Comparison of ENCODE assay signal across 19 mouse cellular contexts in genomic region chr6:72792641-72793040, GRCm38 (mm10). TPM values are rescaled to one million over a fixed set of nuclear protein-coding genes. Genes with fewer than 3 reads are reported as not detected.
"Had no signal": no experiment of that assay in that cellular context is flagged by ENCODE, and none has a peak within 500 bp of the region (broad histone marks: within the 10 kb centered on the region; RNA-seq: fewer than 3 reads in every experiment).

No protein-coding gene starts in this region.

- ATAC-seq: liver, embryonic 12.5 days; liver, postnatal 0 days; lung, postnatal 0 days; midbrain, embryonic 13.5 days; midbrain, embryonic 15.5 days; midbrain, embryonic 16.5 days had no signal

- DNase-seq: left cerebral cortex, postnatal 4 days; liver; liver, embryonic 13.5 days; liver, postnatal 0 days; lung, adult 18-20 months; lung, adult 2 months; lung, embryonic 14.5 days; lung, postnatal 10 days; lung, postnatal 14 days; lung, postnatal 36 days; lung, postnatal 4 days; midbrain, embryonic 14.5 days had no signal

RNA-seq across cellular contexts. Expression of gene Tcf7l1, which starts 3.6 kb away (rescaled TPM):
- total RNA-seq: monocyte, adult 5-6 weeks had no signal
- polyA plus RNA-seq: macrophage had no signal
